Mouse (Mus musculus): ENCODE results near the gene Lbx2. TPM values are rescaled to one million over a fixed set of nuclear protein-coding genes. Genes with fewer than 3 reads are reported as not detected.

Lbx2 gene
- total and polyA plus RNA-seq, 2 experiments from 2014 or later, result 0.33 TPM; not detected in 1

- no peaks in the 10 kb centered on the region for H3K9me3 ChIP-seq (ENCODE audit: low read length)
- peak overlapping the region; percentile 93 for H3K4me2 ChIP-seq (ENCODE audit: low read depth)
- TF ChIP-seq CTCF (IDR thresholded peaks at IDR 0.05; ENCODE audit: low read depth), result no peak
- ATAC-seq, result peak; percentile 30; the same call in 1 of the 2 replicates
- under 1% methylated on average over 30 of the region's 30 CpGs for WGBS
- no peaks in the 10 kb centered on the region for H3K27me3 ChIP-seq (ENCODE audit: insufficient read depth, low read length)
- H3K4me1 ChIP-seq (ENCODE audit: insufficient read depth), result peaks cover 22% of the 10 kb centered on the region
- DNase-seq, result peak; percentile 96
- peak overlapping the region; percentile 63 for H3K4me3 ChIP-seq (ENCODE audit: low read depth, low read length)
- no peaks in the 10 kb centered on the region for H3K36me3 ChIP-seq (ENCODE audit: insufficient read depth)
- H3K27ac ChIP-seq (ENCODE audit: low read depth, low read length), result no peak overlapping the region
- peak overlapping the region; percentile 48 for H3K9ac ChIP-seq
Measured at GRCm38 (mm10) chr6:83124851-83125312, 38.7 kb downstream of the Lbx2 start.

GRCm38 (mm10) chr6:83125331-83125730 is 39.2 kb downstream of the Lbx2 start, which contains the start of gene Ino80b:
Gene Ino80b, minus strand, starts transcription at chr6:83125431.
- Histone ChIP-seq H3K9ac (peak within 1 kb of the TSS; percentile 48), H3K4me2 (ENCODE audit: low read depth) (peak within 1 kb of the TSS; percentile 93), H3K9me3 (ENCODE audit: low read length) (no peaks in the 10 kb centered on the region), H3K4me3 (ENCODE audit: low read depth, low read length) (peak within 1 kb of the TSS; percentile 63), H3K27me3 (ENCODE audit: insufficient read depth, low read length) (no peaks in the 10 kb centered on the region), H3K27ac (ENCODE audit: low read depth, low read length) (no peak within 1 kb of the TSS), H3K36me3 (ENCODE audit: insufficient read depth) (no peaks in the 10 kb centered on the region), H3K4me1 (ENCODE audit: insufficient read depth) (peaks cover 18% of the 10 kb centered on the region)
- DNase-seq, result no peak
- TF ChIP-seq CTCF (IDR thresholded peaks at IDR 0.05; ENCODE audit: low read depth), result no peak
- 23% methylated on average over 5 of the region's 5 CpGs for WGBS
- ATAC-seq, result no peak

- Histone ChIP-seq H3K27me3 (ENCODE audit: insufficient read depth, low read length) (no peaks in the 10 kb centered on the region), H3K4me1 (ENCODE audit: insufficient read depth) (peaks cover 10% of the 10 kb centered on the region)
- no peak for DNase-seq
Measured at GRCm38 (mm10) chr6:83127419-83127818, 41.3 kb downstream of the Lbx2 start.

GRCm38 (mm10) chr6:83131469-83132034 is 45.4 kb downstream of the Lbx2 start:
- Histone ChIP-seq H3K9ac (no peak overlapping the region), H3K4me3 (ENCODE audit: low read depth, low read length) (no peak overlapping the region), H3K27me3 (ENCODE audit: insufficient read depth, low read length) (peaks cover 10% of the 10 kb centered on the region; the same call in 1 of the 2 replicates), H3K9me3 (ENCODE audit: low read length) (no peaks in the 10 kb centered on the region), H3K27ac (ENCODE audit: low read depth, low read length) (no peak overlapping the region), H3K4me1 (ENCODE audit: insufficient read depth) (no peaks in the 10 kb centered on the region), H3K36me3 (ENCODE audit: insufficient read depth) (no peaks in the 10 kb centered on the region), H3K4me2 (ENCODE audit: low read depth) (no peak overlapping the region)
- DNase-seq (no peak), ATAC-seq (no peak)
- WGBS, result 75% methylated on average over 6 of the region's 6 CpGs
- no peak for TF ChIP-seq CTCF (IDR thresholded peaks at IDR 0.05; ENCODE audit: low read depth)

More at GRCm38 (mm10) chr6:83127419-83127818, 41.3 kb downstream of the Lbx2 start:
- peak; percentile 23 for TF ChIP-seq CTCF (IDR thresholded peaks at IDR 0.05; ENCODE audit: low read depth)
- no peak overlapping the region for H3K4me2 ChIP-seq (ENCODE audit: low read depth)
- no peak overlapping the region for H3K27ac ChIP-seq (ENCODE audit: low read depth, low read length)
- 94% methylated on average over 5 of the region's 5 CpGs for WGBS
- H3K36me3 ChIP-seq (ENCODE audit: insufficient read depth), result no peaks in the 10 kb centered on the region
- no peak for ATAC-seq
- H3K9me3 ChIP-seq (ENCODE audit: low read length), result no peaks in the 10 kb centered on the region
- no peak overlapping the region for H3K9ac ChIP-seq
- H3K4me3 ChIP-seq (ENCODE audit: low read depth, low read length), result no peak overlapping the region

GRCm38 (mm10) chr6:83132176-83132919 is 46.2 kb downstream of the Lbx2 start:
- H3K9me3 ChIP-seq (ENCODE audit: low read length), result no peaks in the 10 kb centered on the region
- ATAC-seq (no peak), DNase-seq (no peak)
- no peak overlapping the region for H3K4me3 ChIP-seq (ENCODE audit: low read depth, low read length)
- no peak overlapping the region for H3K9ac ChIP-seq
- no peaks in the 10 kb centered on the region for H3K4me1 ChIP-seq (ENCODE audit: insufficient read depth)
- H3K27me3 ChIP-seq (ENCODE audit: insufficient read depth, low read length), result peaks cover 10% of the 10 kb centered on the region; the same call in 1 of the 2 replicates
- no peak for TF ChIP-seq CTCF (IDR thresholded peaks at IDR 0.05; ENCODE audit: low read depth)
- H3K27ac ChIP-seq (ENCODE audit: low read depth, low read length), result no peak overlapping the region
- H3K4me2 ChIP-seq (ENCODE audit: low read depth), result no peak overlapping the region
- H3K36me3 ChIP-seq (ENCODE audit: insufficient read depth), result no peaks in the 10 kb centered on the region
- WGBS, result 86% methylated on average over 9 of the region's 9 CpGs

- H3K4me3 ChIP-seq (ENCODE audit: low read depth, low read length), result no peak overlapping the region
- TF ChIP-seq CTCF (IDR thresholded peaks at IDR 0.05; ENCODE audit: low read depth), result no peak
- H3K9ac ChIP-seq, result no peak overlapping the region
- no peaks in the 10 kb centered on the region for H3K9me3 ChIP-seq (ENCODE audit: low read length)
- WGBS, result 68% methylated on average over 3 of the region's 3 CpGs
- H3K27ac ChIP-seq (ENCODE audit: low read depth, low read length), result no peak overlapping the region
- no peak overlapping the region for H3K4me2 ChIP-seq (ENCODE audit: low read depth)
- DNase-seq (no peak), ATAC-seq (no peak)
- H3K4me1 ChIP-seq (ENCODE audit: insufficient read depth), result no peaks in the 10 kb centered on the region
- no peaks in the 10 kb centered on the region for H3K36me3 ChIP-seq (ENCODE audit: insufficient read depth)
- peaks cover 10% of the 10 kb centered on the region; the same call in 1 of the 2 replicates for H3K27me3 ChIP-seq (ENCODE audit: insufficient read depth, low read length)
Measured at GRCm38 (mm10) chr6:83134226-83134625, 48.1 kb downstream of the Lbx2 start.

- no peak for TF ChIP-seq CTCF (IDR thresholded peaks at IDR 0.05; ENCODE audit: low read depth)
- peaks cover 10% of the 10 kb centered on the region; the same call in 1 of the 2 replicates for H3K27me3 ChIP-seq (ENCODE audit: insufficient read depth, low read length)
- H3K9ac ChIP-seq, result no peak within 1 kb of the TSS
- H3K36me3 ChIP-seq (ENCODE audit: insufficient read depth), result no peaks in the 10 kb centered on the region
- peak within 1 kb of the TSS; percentile 48 for H3K4me2 ChIP-seq (ENCODE audit: low read depth)
- DNase-seq, result no peak
- no peaks in the 10 kb centered on the region for H3K4me1 ChIP-seq (ENCODE audit: insufficient read depth)
- ATAC-seq, result no peak
- no peak within 1 kb of the TSS for H3K27ac ChIP-seq (ENCODE audit: low read depth, low read length)
- H3K4me3 ChIP-seq (ENCODE audit: low read depth, low read length), result no peak within 1 kb of the TSS
- H3K9me3 ChIP-seq (ENCODE audit: low read length), result no peaks in the 10 kb centered on the region
- 60% methylated on average over 7 of the region's 7 CpGs for WGBS
Measured at GRCm38 (mm10) chr6:83134951-83135513, 48.9 kb downstream of the Lbx2 start, which contains the start of gene Rtkn. Gene Rtkn, plus strand, starts transcription at chr6:83135463.

All from forebrain, postnatal 0 days (tissue).